ENCODE assay signal across 14 mouse cellular contexts in genomic region chr4:26402213-26402612, GRCm38 (mm10). TPM values are rescaled to one million over a fixed set of nuclear protein-coding genes. Genes with fewer than 3 reads are reported as not detected.
A peak's percentile ranks its signal among the peaks of the same experiment; 100 is the strongest.
DNase-seq lines count a peak whose midpoint lies in the region; ATAC-seq and TF ChIP-seq lines count a peak whose summit lies in the region.
"Had no signal": no experiment of that assay in that cellular context is flagged by ENCODE, and none has a peak within 500 bp of the region (broad histone marks: within the 10 kb centered on the region; RNA-seq: fewer than 3 reads in every experiment).

No protein-coding gene starts in this region.

- no peak overlapping the region for H3K9ac ChIP-seq in hindbrain, embryonic 11.5 days (ENCODE audit: low read depth, low read length)
- no peak overlapping the region for H3K9ac ChIP-seq in liver, embryonic 11.5 days (ENCODE audit: low read depth, low read length)
- H3K9ac ChIP-seq: liver, embryonic 13.5 days had no signal

- H3K4me1 ChIP-seq in hindbrain, embryonic 11.5 days (replicated peaks; ENCODE audit: control insufficient read depth, insufficient read depth, low read length): no peaks in the 10 kb centered on the region
- H3K4me1 ChIP-seq in liver, embryonic 11.5 days (replicated peaks; ENCODE audit: control insufficient read depth, insufficient read depth, low read length): no peaks in the 10 kb centered on the region
- H3K4me1 ChIP-seq: liver, embryonic 13.5 days had no signal

- H3K9me3 ChIP-seq in hindbrain, embryonic 11.5 days (ENCODE audit: control insufficient read depth, low read length): no peaks in the 10 kb centered on the region
- H3K9me3 ChIP-seq in liver, embryonic 11.5 days (ENCODE audit: control insufficient read depth, low read length): no peaks in the 10 kb centered on the region
- H3K9me3 ChIP-seq: liver, embryonic 13.5 days had no signal

- no peak overlapping the region for H3K4me3 ChIP-seq in left cerebral cortex, adult 2 months
- H3K4me3 ChIP-seq in hindbrain, embryonic 11.5 days (ENCODE audit: low read depth, low read length): no peak overlapping the region
- H3K4me3 ChIP-seq in liver, embryonic 11.5 days (ENCODE audit: low read depth, low read length): no peak overlapping the region
- H3K4me3 ChIP-seq: layer of hippocampus, adult 2 months; liver, embryonic 13.5 days had no signal

- no peak for TF ChIP-seq CTCF in left cerebral cortex, adult 2 months (IDR thresholded peaks at IDR 0.05)

- no peaks in the 10 kb centered on the region for H3K27me3 ChIP-seq in hindbrain, embryonic 11.5 days (ENCODE audit: control insufficient read depth, insufficient read depth, low read length)
- no peaks in the 10 kb centered on the region for H3K27me3 ChIP-seq in liver, embryonic 11.5 days (replicated peaks; ENCODE audit: control insufficient read depth, insufficient read depth, low read length)
- H3K27me3 ChIP-seq: liver, embryonic 13.5 days had no signal

- H3K27ac ChIP-seq in left cerebral cortex, adult 2 months: no peak overlapping the region
- H3K27ac ChIP-seq in hindbrain, embryonic 11.5 days (ENCODE audit: low read depth, low read length): no peak overlapping the region
- H3K27ac ChIP-seq in liver, embryonic 11.5 days (ENCODE audit: low read depth, low read length): no peak overlapping the region
- H3K27ac ChIP-seq: layer of hippocampus, adult 2 months; liver, embryonic 13.5 days had no signal

- ATAC-seq in hindbrain, embryonic 11.5 days (ENCODE audit: low FRiP score): peak; percentile 80
- ATAC-seq in liver, embryonic 11.5 days (replicated peaks; ENCODE audit: low FRiP score): no peak

- DNase-seq in left cerebral cortex, postnatal 4 days: peak; percentile 84
- DNase-seq in left cerebral cortex, adult 2 months (ENCODE audit: extremely low spot score in 1 of 2, low spot score in 2 of 2): no peak
- DNase-seq in cerebellum, adult 9-10 months: peak; percentile 96
- peak; percentile 23 for DNase-seq in hindbrain, embryonic 11.5 days (ENCODE audit: low spot score)
- peak; percentile 18 for DNase-seq in retina, postnatal 1 day
- no peak for DNase-seq in liver, embryonic 11.5 days (ENCODE audit: low spot score)
- DNase-seq in spleen, adult 12 weeks (ENCODE audit: low spot score): no peak
- DNase-seq in adrenal gland, postnatal 14 days: no peak
- DNase-seq: B cell, adult 2 months; heart, postnatal 4 days; kidney, adult 9 months; liver, embryonic 13.5 days; thymus, adult 18-20 months had no signal

- H3K36me3 ChIP-seq in hindbrain, embryonic 11.5 days (ENCODE audit: control insufficient read depth, insufficient read depth, low read length): no peaks in the 10 kb centered on the region
- H3K36me3 ChIP-seq in liver, embryonic 11.5 days (ENCODE audit: control insufficient read depth, insufficient read depth, low read length): no peaks in the 10 kb centered on the region
- H3K36me3 ChIP-seq: liver, embryonic 13.5 days had no signal

- H3K4me2 ChIP-seq in hindbrain, embryonic 11.5 days (replicated peaks; ENCODE audit: low read depth, low read length): no peak overlapping the region
- H3K4me2 ChIP-seq in liver, embryonic 11.5 days: no peak overlapping the region
- H3K4me2 ChIP-seq: liver, embryonic 13.5 days had no signal

- intact Hi-C loops in left cerebral cortex, postnatal 4 days (cut with DNase I): no loop called here
- intact Hi-C loops in left cerebral cortex, adult 2 months (cut with DNase I): no loop called here

RNA-seq across cellular contexts. Expression of gene Manea, which starts 55.5 kb away (rescaled TPM):
- total RNA-seq in left cerebral cortex, postnatal 4 days (2021): 10 to 100 TPM; 33.1 to 42.2 TPM
- total RNA-seq in left cerebral cortex, adult 2 months (2021): 10 to 100 TPM; 25.7 to 36.4 TPM
- 21.5 and 24.4 TPM in 2 replicates for polyA plus RNA-seq in hindbrain, embryonic 11.5 days (2014; fragmentation: Nextera tagmentation; extraction: Ambion mirVana)
- polyA plus RNA-seq in liver, embryonic 11.5 days (2014; fragmentation: Nextera tagmentation; extraction: Ambion mirVana): 11.6 and 12.6 TPM in 2 replicates
- total RNA-seq in adrenal gland, postnatal 14 days (2021): 20.7 and 24.6 TPM in 2 replicates

Comparison
In these comparisons a context has a peak if more than half of its experiments do, and no peak if none do; other contexts are left out.
1. DNase-seq: peak in left cerebral cortex, postnatal 4 days (single experiment), cerebellum, adult 9-10 months (single experiment), hindbrain, embryonic 11.5 days (single experiment) and retina, postnatal 1 day (single experiment); none in left cerebral cortex, adult 2 months (0 of 2), liver, embryonic 11.5 days (single experiment), spleen, adult 12 weeks (single experiment) and adrenal gland, postnatal 14 days (single experiment).